Mouse (Mus musculus): Measurements from ENCODE around the gene Rbm24.

Rbm24 gene

DNA sequence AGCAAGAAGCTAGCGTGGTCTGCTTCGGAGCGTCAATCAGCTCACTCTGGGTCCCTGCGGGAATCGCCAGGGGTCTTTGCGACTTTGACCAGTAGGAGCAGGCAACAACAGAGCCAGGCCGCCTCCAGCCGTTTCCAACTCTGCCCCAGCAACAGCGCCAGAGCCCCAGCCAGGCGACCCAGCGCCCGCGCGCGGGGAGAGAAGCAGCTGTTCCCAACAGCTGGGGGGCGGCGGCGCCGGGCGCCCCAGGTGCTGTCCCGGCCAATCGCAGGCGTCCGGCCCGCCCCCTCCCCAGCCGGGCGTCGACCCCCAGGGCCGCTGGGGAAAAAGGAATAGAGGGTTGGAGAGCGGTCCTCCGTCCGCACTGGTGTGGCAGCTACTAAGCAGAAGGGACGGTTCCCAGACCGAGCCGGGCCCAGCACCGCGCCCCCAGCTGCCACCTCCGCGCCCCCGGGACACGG, at the start of gene Rbm24:
Gene Rbm24, plus strand, starts transcription at position 294 of the 461 bp plus-strand sequence.
- in situ Hi-C loops (cut with MseI, MboI) = no loop called here

DNA sequence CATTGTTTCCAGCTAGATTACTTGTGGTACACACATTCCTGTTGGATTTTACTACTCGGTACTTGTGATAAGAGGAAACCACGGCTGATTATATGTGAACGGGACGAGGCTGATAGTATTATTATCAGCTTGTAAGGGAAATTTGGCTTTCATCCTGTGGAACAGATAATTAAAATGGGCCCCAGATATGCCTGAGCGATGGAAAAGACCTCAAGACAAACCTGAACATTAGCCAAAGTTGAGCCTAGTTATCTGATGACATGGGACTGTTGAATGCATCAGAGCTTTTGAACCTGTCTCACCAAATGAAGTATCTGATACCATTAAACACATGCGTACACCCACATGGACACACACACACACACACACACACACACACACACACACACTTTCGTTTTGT, 45.4 kb upstream of the Rbm24 start:
- in situ Hi-C loops (cut with MseI, MboI) = no loop called here

DNA sequence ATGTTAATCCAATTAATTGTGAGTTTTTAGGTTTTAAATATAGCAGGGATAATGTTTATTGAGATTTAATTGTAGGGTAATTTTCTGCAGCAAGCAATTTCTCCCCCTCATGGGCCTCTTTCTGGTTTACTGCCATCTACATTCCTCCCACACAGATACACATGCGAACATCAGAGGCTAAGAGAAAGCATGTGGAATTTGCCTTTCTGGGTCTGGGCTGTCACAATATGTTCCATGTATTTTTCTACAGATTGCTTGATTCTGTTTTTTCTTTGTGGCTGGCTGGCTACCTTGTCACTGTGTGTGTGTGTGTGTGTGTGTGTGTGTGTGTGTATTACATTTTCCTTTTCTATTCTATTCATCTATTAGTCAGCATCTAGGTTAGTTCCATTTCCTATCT, 42.9 kb upstream of the Rbm24 start:
- in situ Hi-C loops (cut with MseI, MboI) = no loop called here

DNA sequence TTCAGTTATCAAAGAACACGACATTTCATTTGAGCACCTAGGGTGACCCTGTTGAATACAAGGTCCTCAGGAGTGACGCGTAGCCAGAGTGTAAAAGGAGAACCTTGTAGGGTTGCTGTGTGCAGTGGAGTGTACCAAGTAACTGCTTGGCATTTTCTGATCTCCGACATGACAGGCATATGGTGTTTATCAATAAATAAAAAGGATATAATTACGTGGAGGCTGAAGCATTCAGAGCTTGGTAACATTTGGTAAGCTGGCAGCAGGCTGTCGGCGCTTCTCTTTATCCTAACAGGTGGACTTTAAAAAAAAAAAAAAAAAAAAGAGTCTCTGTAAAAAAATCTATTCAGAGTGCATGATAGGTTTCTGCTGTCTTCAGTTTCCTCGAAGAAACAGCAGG, 30.8 kb upstream of the Rbm24 start:
- in situ Hi-C loops (cut with MseI, MboI) = no loop called here

DNA sequence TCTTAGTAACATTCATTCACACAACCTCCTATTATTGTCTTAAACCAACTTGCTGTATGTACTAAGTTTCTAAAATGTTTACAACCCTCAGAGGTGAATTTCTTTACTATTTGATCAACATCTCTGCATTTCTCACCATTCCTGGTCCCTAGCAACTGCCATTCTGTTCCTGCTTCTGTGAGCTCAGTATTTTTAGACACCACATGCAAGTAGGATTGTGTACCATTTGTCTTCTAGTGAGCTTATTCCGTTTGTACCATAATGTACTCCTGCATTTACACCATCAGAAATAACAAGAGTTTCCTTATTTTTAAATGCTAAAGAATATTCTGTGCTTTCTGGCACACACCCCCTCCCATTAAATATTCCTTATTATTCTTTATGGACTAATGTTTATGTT, 26.6 kb upstream of the Rbm24 start:
- in situ Hi-C loops (cut with MseI, MboI) = no loop called here

DNA sequence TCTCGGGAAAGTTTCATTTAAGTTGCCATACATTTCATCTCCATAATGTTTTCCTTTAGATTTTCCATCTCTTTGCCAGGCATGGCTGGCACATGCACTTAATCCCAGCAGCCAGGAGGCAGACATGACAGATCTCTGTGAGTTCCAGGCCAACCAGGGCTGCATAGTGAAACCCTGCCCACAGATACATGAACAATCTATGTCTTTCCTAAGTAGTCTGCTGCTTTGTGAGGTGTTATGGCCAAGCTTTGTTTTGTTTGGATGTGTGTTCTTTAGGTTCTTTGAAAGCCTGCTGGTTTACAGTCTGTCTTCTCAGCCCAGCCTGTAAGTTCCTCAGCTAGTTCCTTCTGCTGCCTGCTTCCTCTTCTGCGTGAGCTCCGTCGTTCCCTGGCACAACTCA, 25.3 kb upstream of the Rbm24 start:
- in situ Hi-C loops (cut with MseI, MboI) = no loop called here

DNA sequence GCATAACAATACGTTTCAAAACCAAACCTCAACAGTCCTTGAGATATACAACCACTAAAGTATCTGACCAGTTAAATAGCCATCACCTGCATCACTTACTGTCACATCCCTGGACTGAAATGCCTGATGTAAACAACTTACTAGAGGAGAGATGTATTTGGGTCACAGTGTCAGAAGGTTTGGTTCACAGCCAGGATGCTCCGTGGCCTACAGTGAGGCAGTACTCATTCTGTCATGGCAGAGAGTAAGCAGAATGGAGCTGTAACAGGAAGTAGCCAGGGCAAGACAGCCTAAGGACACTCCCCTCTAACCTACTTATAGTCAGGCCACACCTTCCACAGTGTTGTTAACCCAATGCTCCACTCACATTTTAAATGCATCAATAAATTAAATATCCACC, 24.3 kb upstream of the Rbm24 start:
- in situ Hi-C loops (cut with MseI, MboI) = no loop called here

DNA sequence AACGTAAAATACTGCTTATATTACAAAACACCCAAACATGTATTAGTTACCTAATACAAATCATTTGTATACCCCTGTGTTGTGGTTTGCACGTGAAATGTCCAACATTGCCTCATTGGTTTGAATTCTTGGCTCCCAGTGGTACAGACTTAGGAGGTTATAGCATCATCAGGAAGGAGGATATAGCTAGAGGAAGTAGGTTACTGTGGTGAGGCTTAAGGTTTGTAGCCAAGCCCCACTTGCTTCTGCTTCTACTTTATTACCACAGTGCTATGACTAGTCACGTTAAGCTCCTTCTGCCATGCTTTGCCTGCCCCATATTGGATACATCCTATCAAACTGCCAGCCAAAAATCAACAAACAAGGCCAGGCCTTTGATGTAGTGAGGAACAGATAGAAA, 21.0 kb upstream of the Rbm24 start:
- in situ Hi-C loops (cut with MseI, MboI) = no loop called here

DNA sequence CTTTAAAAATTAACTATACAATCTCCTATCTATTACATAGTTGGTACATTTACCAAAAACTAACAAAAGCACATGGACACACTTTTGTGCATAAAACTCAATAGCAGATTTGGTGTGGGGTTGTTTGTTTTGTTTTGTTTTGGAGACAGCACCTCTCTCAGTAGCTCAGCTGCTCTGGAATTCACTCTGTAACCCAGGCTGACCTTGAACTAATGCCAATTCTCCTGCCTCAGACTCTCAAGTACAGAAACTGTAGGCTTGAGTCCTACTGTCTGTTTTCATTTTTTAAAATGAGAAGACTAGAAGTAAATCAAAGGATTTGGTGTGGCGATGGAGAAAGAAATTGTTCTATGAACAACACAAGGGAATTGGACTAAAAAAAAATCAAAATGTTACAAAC, 11.1 kb upstream of the Rbm24 start:
- in situ Hi-C loops (cut with MseI, MboI) = no loop called here

DNA sequence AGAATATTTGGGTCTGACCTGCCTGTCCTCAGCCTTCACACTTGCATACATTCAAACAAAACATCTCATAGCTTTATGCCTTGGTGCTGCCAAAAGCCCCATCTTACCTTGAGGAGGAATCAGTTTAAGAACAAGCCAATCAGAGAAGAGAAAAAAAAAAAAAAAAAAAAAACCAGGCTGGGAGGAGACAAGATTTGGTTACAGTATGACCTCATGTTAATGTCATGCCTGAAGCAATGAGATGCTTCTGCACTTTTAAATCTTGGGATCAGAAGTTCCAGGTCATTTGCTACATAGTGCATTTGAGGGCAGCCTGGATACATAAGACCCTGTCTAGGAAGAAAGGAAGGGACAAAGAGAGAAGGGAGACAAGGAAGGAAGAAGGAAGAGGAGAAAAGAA, 6.0 kb upstream of the Rbm24 start:
- in situ Hi-C loops (cut with MseI, MboI) = no loop called here

DNA sequence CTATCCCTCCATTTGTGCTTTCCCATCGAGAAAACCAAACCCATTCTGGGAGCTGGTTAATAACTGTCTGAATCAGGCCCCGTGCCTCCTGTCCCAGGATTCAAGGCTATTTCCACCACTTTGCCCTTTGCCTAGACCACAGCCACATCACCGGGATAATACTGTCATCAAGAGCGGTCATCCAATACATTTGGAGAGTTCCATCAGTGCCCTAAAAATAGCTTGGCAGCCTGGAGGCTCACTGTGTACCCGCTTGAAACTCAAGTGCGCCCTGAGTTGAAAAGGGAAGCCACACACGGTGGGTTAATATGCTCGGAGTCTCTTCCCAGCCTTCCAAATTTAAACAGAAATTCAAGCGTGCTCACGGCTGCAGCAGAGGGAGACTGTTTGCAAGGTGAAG, 4.6 kb upstream of the Rbm24 start:
- in situ Hi-C loops (cut with MseI, MboI) = no loop called here

DNA sequence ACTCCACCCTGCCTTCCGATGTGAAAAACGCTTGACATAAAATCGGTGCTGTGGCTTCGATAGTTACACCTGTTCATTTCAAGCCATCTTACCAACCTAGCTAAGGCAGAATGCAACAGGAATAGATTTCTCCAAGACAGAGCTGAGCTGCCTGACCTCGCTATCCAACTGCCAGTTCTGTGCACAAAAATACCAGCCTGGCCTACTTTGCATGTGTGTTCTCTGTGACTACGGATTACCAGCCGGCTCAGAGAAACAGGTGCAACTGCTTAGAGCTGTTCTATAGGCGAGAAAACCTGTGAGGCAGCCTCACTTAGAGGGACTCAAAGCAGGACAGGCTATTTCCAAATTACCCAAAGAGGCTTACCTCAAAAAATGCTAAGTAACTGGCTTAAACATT, 4.2 kb upstream of the Rbm24 start:
- in situ Hi-C loops (cut with MseI, MboI) = no loop called here

DNA sequence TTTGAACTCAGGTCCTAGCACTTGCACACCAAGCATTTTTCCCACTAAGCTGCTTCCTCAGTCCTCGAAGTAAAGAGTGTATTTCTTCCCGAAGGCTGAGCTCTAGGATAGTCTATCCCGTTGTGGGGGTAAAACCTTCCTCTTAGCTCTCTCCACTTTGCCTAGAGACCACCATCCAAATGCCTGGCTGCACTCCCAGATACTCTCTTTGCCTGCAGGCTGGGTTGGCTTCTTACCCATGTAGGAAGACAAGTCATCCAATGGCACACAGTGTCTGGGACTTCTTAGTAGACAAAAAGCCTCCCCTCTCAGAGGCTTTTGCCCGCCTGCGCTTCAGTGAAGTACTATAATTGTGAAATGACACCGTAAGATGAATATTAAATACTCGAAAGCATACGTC, 2.2 kb upstream of the Rbm24 start:
- in situ Hi-C loops (cut with MseI, MboI) = no loop called here

DNA sequence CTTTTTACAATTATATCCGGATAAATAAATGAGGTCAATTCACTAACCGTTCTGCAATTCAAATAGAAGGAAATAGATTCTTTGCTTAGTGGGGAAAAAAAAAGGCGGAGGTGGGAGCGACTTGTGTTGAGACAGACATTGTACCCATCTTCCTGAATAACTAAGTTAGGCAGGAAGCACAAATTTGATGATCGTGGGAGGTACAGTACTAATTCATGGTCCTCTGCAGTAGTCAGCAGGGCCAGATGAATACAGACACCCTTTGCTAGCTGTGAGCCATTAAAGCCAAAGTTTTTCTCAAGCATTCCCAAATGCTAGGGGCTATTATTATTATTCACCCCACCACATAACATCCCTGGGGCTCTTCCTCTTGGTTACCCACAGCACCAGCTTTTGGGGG, 640 bp upstream of the Rbm24 start:
- in situ Hi-C loops (cut with MseI, MboI) = no loop called here

DNA sequence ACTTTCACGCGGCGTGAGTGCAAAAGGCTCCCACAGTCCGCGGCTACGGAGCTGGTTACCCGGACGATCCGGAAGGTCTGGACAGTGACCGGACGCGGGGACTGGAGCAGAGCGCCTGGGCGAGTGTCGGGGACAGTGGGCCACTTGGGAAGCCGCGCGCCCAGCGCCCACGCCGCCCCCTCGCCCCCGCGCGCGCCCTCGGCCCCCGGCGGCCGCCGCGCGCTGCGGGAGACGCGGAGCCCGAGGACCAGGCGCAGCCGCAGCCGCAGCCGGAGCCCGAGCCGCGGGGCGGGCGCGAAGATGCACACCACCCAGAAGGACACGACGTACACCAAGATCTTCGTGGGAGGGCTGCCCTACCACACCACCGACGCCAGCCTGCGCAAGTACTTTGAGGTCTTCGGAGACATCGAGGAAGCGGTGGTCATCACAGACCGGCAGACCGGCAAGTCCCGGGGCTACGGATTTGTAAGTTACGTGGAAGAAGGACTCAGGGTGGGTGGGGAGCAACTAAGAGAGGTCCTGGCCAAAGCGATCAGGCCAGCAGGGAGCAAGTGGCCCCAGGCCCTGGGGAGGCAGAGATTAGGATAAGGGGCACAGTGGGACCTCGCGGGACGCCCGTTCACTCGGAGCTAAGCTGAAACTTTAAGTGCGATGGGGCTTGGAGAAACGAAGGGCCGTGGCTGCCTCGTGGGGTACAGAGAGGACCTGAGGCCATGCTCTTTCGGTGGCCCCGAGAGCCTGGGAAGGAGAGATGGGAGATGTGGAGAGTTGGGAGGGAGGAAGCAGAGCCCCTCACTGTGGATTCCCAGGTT, 704 bp downstream of the Rbm24 start:
- in situ Hi-C loops (cut with MseI, MboI) = no loop called here

DNA sequence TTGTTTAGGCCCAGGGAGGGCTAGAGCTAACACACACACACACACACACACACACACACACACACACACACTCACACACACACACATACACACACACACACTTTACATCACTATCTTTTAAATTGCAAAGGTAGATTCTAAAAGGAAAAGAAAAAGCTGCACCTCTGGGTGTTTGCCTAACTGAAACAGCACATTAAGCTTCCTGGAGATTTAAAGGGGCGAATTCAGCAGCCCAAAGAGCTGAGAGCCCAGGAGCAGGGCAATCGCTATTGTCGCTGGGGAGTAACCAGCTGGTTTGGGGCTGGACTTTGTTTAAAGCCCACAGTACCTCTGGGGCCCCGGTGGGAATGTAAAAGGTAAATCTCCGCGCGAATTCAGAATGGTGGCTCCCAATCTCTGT, 1.4 kb downstream of the Rbm24 start:
- in situ Hi-C loops (cut with MseI, MboI) = no loop called here

DNA sequence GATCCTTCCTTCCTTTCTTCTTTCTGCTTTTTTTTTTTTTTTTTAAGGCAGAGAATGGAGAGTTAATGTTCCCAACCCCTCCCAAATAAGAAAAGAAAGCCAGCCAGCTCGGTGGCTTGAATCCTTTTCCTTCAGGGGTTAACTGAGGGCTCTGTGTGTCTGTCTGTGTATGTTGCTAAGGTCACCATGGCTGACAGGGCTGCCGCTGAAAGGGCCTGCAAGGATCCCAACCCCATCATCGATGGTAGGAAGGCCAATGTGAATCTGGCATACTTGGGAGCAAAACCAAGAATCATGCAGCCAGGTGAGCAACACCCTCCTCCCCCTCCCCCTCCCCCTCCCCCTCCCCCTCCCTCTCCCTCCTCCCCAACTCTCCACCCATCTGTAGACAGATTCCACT, 1.9 kb downstream of the Rbm24 start:
- in situ Hi-C loops (cut with MseI, MboI) = no loop called here

DNA sequence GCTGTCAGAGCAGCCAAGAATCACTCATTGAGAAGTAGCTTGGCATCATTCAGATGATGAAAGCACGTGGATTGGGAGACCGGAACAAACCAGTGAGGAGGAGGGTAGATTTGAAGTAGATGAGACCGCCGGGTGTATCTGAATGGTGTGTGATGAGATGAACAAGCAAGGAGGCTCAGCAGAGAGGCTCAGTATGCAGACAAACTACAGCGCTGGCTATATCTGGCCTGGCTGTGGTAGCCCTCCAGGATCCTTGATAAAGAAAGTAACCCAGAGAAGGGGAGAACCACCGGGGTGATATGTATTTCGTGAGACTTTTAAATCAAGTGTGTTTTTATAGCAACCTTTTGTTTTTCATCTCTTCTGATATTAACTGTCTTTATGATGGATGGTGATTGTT, 5.6 kb downstream of the Rbm24 start:
- in situ Hi-C loops (cut with MseI, MboI) = no loop called here

DNA sequence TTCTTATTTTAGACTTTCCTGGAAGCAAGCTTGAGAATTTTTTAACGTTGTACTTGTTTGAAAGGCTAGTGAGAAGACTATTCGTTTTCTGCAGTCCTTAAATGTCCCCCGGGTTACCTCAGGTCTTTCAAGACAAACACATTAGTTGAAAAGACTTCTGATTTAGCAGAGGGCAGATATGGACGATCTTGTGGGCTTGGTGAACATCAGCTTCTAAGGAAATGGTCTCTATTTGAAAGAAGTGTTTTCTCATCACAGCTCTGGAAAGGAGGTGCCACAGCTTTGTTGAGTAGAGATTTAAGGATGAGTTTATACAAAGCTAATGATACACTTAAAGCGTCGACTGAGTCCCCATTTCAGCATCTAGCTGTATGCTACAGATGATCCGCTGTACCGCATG, 6.1 kb downstream of the Rbm24 start:
- in situ Hi-C loops (cut with MseI, MboI) = no loop called here

DNA sequence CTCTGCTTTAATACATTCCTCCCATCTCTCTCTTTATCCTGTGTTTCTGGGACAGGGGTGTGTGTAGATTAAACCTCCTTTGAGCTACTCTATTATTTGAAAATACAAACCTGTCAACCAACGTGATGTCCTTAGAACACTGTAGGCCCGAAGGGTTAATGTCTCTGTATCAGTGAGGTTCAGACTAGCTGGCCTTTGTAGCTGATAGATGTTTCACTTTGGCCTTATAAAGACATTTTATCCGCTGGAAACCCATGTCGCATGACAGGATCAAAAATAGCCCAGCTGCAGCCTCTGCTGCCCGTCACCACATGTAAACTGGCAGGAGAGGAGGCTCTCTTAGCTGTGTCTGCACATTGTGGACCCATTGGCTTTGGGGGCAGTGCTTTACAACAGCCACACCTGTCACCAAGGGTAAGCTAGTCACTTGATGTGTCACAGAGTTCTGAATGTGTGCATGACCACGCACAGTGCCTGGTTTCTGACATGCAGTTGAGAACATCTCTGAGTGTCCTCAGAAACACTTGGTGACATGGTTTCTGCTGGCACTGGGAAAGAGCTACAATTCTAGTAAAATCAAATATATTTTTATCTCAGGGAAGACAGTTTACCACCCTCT, 8.5 kb downstream of the Rbm24 start:
- in situ Hi-C loops (cut with MseI, MboI) = no loop called here

DNA sequence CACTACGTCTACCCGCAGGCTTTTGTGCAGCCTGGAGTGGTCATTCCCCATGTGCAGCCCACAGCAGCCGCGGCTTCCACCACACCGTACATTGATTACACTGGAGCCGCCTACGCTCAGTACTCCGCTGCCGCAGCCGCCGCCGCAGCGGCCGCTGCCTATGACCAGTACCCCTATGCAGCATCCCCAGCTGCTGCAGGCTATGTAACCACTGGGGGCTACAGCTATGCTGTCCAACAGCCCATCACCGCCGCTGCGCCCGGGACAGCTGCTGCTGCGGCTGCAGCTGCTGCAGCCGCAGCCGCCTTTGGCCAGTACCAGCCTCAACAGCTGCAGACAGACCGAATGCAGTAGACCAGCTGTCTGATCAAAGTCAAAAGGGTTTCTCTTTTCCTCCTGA, 10.7 kb downstream of the Rbm24 start:
- in situ Hi-C loops (cut with MseI, MboI) = no loop called here

DNA sequence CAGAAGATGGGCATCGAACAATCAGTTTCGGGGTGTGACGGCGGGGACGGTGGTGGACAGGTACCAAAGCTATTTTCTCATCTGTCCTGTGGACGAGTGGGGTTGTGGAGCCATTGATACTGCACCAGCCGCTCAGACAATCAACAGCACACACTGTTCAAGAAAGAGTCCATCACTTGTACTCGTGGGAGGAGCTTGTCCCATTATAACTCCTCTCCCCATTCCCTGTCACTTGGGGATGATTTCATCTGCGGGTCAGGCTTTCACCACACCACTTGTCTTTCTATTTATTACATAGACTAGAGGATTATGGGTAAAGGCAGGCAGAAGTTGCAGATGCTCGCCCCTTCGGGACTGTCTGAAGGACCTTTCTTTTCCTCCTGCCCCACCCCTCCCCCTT, 11.6 kb downstream of the Rbm24 start:
- in situ Hi-C loops (cut with MseI, MboI) = no loop called here

DNA sequence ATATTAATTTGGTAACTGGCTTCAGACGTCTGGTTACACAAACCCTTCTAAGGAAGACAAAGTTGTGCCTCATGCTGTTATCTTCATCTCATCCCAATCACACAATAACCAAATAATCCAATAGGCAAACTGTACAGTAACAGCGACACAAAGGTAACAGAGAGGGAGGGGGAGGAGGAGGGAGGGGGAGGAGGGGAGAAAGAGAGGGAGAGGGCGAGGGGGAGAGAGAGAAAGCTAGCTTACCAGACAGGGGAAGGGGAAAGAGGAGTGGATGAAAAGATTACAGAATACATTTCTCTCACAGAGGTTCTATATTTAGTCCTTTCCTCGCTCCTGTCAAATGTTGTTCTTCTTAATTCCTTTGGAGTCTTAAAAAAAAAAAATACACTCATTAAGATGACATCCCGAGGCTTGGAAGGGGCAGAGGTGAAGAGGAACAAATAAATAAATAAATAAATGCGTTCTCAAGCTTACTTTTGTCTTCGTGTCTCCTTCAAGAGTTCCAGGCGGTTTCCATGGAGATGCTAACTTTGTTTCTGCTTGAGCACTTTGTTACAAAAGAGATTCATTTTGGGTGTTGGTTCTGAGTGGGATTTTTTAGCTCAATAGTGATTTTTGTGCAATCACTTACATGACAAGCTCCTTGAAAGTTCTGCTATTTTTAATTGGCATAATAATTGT, 15.8 kb downstream of the Rbm24 start:
- in situ Hi-C loops (cut with MseI, MboI) = no loop called here

Measured in mouse trophoblast stem cell (cell line).